Mouse (Mus musculus): ENCODE measurements around the gene Ccdc169.
"Not testable (repeated sequence)": the region's sequence is repeated elsewhere in the genome, so short reads cannot be mapped to it uniquely, and the experiment has no call there.

The Ccdc169 gene

DNA sequence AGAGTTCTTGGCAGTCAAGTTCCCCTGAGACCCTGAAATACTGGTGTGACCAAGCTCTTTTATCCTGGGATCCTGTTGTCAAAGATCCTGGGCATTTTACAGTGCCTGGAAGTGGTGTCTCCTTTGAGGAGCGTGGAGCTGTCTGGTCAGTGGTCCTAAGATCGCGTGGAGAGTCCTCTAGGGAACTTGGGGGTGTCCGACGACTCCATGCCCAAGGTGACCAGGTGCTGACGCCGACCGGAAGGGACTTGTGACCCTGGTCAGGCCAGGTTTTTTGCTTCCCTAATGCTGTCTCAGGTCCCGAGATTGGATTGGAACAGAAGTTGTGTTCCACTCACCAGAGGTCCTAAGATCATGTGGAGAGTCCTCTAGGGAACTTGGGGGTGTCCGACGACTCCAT is 66.5 kb downstream of the Ccdc169 start:
- DNase-seq: not testable (repeated sequence)

GRCm38 (mm10) chr3:55206413-55206812 is 69.3 kb downstream of the Ccdc169 start:
- no peak for DNase-seq

DNA sequence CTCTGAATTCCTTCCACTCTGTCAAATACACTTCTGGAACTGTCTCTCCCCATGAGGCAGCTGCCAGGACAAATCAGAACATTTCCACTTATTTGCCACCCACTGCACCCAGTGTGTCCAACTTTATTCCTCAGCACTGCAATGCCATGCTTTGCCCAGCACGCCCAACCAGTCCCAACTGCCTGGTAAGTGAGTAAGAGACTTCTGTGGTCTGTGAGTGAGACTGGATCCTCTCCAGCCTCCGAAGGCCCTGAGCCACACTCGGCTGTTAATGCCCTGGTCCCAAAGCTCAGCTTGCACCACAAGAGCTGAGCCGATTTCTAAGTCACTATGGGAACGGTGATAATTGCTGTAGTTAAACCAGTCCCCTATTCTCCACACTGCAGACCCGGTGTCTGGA is 70.5 kb downstream of the Ccdc169 start:
- no peak for DNase-seq

DNA sequence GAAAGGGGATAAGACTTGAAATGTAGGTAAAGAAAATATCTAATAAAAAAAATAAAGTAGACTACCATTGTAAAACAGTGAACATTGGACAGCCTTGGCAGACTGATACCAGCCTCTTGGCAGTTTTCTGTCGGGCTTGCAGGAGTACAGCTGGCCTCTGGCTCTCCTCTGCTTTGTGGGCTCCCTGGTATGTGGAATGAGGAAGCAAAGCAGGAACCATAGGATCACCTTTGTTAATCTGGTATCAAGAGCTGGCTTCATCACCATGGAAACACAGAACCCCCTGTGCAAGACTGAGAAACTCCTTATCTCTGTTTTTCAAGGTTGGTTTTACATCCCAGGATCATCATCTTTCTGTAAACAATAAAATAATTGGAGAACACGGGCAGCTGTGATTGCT is 75.1 kb downstream of the Ccdc169 start:
- no peak for DNase-seq

- DNase-seq: no peak
Measured at GRCm38 (mm10) chr3:55213785-55214184, 76.6 kb downstream of the Ccdc169 start.

- no peak for DNase-seq
Measured at GRCm38 (mm10) chr3:55214413-55214812, 77.3 kb downstream of the Ccdc169 start.

DNA sequence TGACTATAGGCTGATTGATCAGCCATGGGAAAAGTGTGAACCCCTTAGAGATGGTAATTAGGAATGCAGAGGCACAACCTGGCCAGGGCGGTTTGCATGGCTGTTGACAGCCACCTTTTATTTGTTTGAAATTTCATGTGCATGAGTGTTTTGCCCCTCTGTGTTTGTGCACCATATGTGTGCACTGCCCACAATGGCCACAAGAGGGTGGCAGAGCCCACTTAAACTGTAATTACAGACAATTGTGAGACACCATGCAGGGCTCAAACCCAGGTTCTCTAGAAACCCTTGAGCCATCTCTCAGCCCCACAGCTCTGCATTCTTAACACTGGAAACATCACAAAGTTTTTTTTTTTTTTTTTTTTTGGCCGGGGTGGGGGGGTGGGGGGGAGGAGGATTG is 85.4 kb downstream of the Ccdc169 start:
- DNase-seq: no peak

Measured in thymus, postnatal 4 days (tissue).